ENCODE assay signal across 9 mouse cellular contexts in genomic region chr19:46875790-46876189, GRCm38 (mm10).
DNase-seq lines count a peak whose midpoint lies in the region; ATAC-seq and TF ChIP-seq lines count a peak whose summit lies in the region.
"Had no signal": no experiment of that assay in that cellular context is flagged by ENCODE, and none has a peak within 500 bp of the region (broad histone marks: within the 10 kb centered on the region; RNA-seq: fewer than 3 reads in every experiment).

No protein-coding gene starts in this region.

- H3K27ac ChIP-seq in MEL (ENCODE audit: control insufficient read depth, low read depth, low read length), result no peak overlapping the region
- H3K27ac ChIP-seq in forebrain, postnatal 0 days (ENCODE audit: low read depth, low read length), result no peak overlapping the region
- H3K27ac ChIP-seq in hindbrain, embryonic 11.5 days (ENCODE audit: low read depth, low read length), result no peak overlapping the region
- H3K27ac ChIP-seq: macrophage had no signal

- WGBS in forebrain, postnatal 0 days, result 41% methylated on average over 12 of the region's 12 CpGs
- 43% methylated on average over 12 of the region's 12 CpGs for WGBS in hindbrain, embryonic 11.5 days

- ATAC-seq in cerebellum, adult (ENCODE audit: insufficient number of reproducible peaks, low FRiP score, low TSS enrichment), result peak; percentile 49; the same call in 1 of the 2 replicates
- ATAC-seq in forebrain, postnatal 0 days, result peak; percentile 73
- peak; percentile 63; the same call in 1 of the 2 replicates for ATAC-seq in hindbrain, embryonic 11.5 days (ENCODE audit: low FRiP score)

- no peak for TF ChIP-seq POLR2A in MEL (IDR thresholded peaks at IDR 0.05; ENCODE audit: control insufficient read depth in 1 of 2, insufficient read depth in 1 of 2, low read depth in 1 of 2, low read length in 2 of 2, poor library complexity in 1 of 2)

- H3K4me3 ChIP-seq in MEL (ENCODE audit: control insufficient read depth in 1 of 2, insufficient read depth in 1 of 2, low read depth in 2 of 2, low read length in 2 of 2), result no peak overlapping the region
- no peak overlapping the region for H3K4me3 ChIP-seq in forebrain, postnatal 0 days (ENCODE audit: low read depth, low read length)
- no peak overlapping the region for H3K4me3 ChIP-seq in hindbrain, embryonic 11.5 days (ENCODE audit: low read depth, low read length)

- no peaks in the 10 kb centered on the region for H3K9me3 ChIP-seq in MEL (replicated peaks; ENCODE audit: insufficient read depth, low read length)
- no peaks in the 10 kb centered on the region for H3K9me3 ChIP-seq in forebrain, postnatal 0 days (ENCODE audit: low read length)
- no peaks in the 10 kb centered on the region for H3K9me3 ChIP-seq in hindbrain, embryonic 11.5 days (ENCODE audit: control insufficient read depth, low read length)

- no peaks in the 10 kb centered on the region for H3K27me3 ChIP-seq in MEL (ENCODE audit: control insufficient read depth in 1 of 2, insufficient read depth in 2 of 2, low read length in 2 of 2)
- no peaks in the 10 kb centered on the region for H3K27me3 ChIP-seq in forebrain, postnatal 0 days (ENCODE audit: insufficient read depth, low read length)
- no peaks in the 10 kb centered on the region for H3K27me3 ChIP-seq in hindbrain, embryonic 11.5 days (ENCODE audit: control insufficient read depth, insufficient read depth, low read length)

- H3K36me3 ChIP-seq in MEL (ENCODE audit: control insufficient read depth in 1 of 2, insufficient read depth in 2 of 2, low read length in 2 of 2), result no peaks in the 10 kb centered on the region
- peaks cover 12% of the 10 kb centered on the region; the same call in 1 of the 2 replicates for H3K36me3 ChIP-seq in forebrain, postnatal 0 days (ENCODE audit: insufficient read depth)
- H3K36me3 ChIP-seq in hindbrain, embryonic 11.5 days (ENCODE audit: control insufficient read depth, insufficient read depth, low read length), result no peaks in the 10 kb centered on the region

- H3K4me1 ChIP-seq in MEL (ENCODE audit: control insufficient read depth in 1 of 2, insufficient read depth in 2 of 2, low read length in 2 of 2), result no peaks in the 10 kb centered on the region
- no peaks in the 10 kb centered on the region for H3K4me1 ChIP-seq in forebrain, postnatal 0 days (ENCODE audit: insufficient read depth)
- H3K4me1 ChIP-seq in hindbrain, embryonic 11.5 days (replicated peaks; ENCODE audit: control insufficient read depth, insufficient read depth, low read length), result no peaks in the 10 kb centered on the region

- no peak overlapping the region for H3K9ac ChIP-seq in MEL (ENCODE audit: control insufficient read depth, low read depth, low read length, poor library complexity, severe bottlenecking)
- no peak overlapping the region for H3K9ac ChIP-seq in forebrain, postnatal 0 days
- H3K9ac ChIP-seq in hindbrain, embryonic 11.5 days (ENCODE audit: low read depth, low read length), result no peak overlapping the region

- peak; percentile 97 to 99 (median 98) for TF ChIP-seq CTCF in MEL (IDR thresholded peaks at IDR 0.05 in 2 of 3, conservative IDR thresholded peaks at IDR 0.05 in 1 of 3; ENCODE audit: control insufficient read depth in 1 of 3, insufficient read depth in 1 of 3, low read depth in 2 of 3, low read length in 3 of 3, poor library complexity in 1 of 3, severe bottlenecking in 1 of 3)
- peak; percentile 87 for TF ChIP-seq CTCF in forebrain, postnatal 0 days (IDR thresholded peaks at IDR 0.05; ENCODE audit: low read depth)

- TF ChIP-seq RAD21 in MEL (IDR thresholded peaks at IDR 0.05; ENCODE audit: low read depth, low read length), result peak; percentile 96

- peak in 1 of 2 experiments; percentile 10; a peak in 1 of 4 replicates for TF ChIP-seq EP300 in MEL (IDR thresholded peaks at IDR 0.05; ENCODE audit: low read depth in 1 of 2, low read length in 2 of 2)

- H3K79me2 ChIP-seq in MEL (ENCODE audit: control insufficient read depth, insufficient read depth, low read length, poor library complexity), result no peaks in the 10 kb centered on the region

- no peak overlapping the region for H3K4me2 ChIP-seq in forebrain, postnatal 0 days (ENCODE audit: low read depth)
- no peak overlapping the region for H3K4me2 ChIP-seq in hindbrain, embryonic 11.5 days (replicated peaks; ENCODE audit: low read depth, low read length)

- DNase-seq in MEL (ENCODE audit: low read depth, low spot score), result peak; percentile 92
- DNase-seq in forebrain, postnatal 0 days, result peak; percentile 83
- peak; percentile 88 for DNase-seq in hindbrain, embryonic 11.5 days (ENCODE audit: low spot score)
- peak; percentile 75 to 86 for DNase-seq in layer of hippocampus, postnatal 14 days (ENCODE audit: low spot score in 2 of 2)
- DNase-seq in lung, postnatal 36 days, result peak; percentile 94
- DNase-seq in retina, postnatal 7 days (ENCODE audit: low read depth, low spot score), result peak; percentile 56
- DNase-seq in urinary bladder, adult 18-20 months (ENCODE audit: low spot score in 2 of 2), result peak; percentile 66 to 83

TF ChIP-seq in MEL, 35 proteins besides CTCF, POLR2A, EP300 and RAD21:
- no peak for TF ChIP-seq E2F4 (IDR thresholded peaks at IDR 0.05; ENCODE audit: borderline replicate concordance, low read depth, low read length)
- no peak for TF ChIP-seq ETS1 (IDR thresholded peaks at IDR 0.05; ENCODE audit: low read depth, low read length)
- TF ChIP-seq MAX (IDR thresholded peaks at IDR 0.05; ENCODE audit: low read length), result no peak
- no peak for TF ChIP-seq GABPA (IDR thresholded peaks at IDR 0.05; ENCODE audit: low read depth, low read length)
- TF ChIP-seq ZC3H11A (IDR thresholded peaks at IDR 0.05; ENCODE audit: low read depth, low read length), result peak; percentile 99
- TF ChIP-seq MEF2A (IDR thresholded peaks at IDR 0.05; ENCODE audit: extremely low read depth, insufficient replicate concordance, low read depth, low read length, poor library complexity, severe bottlenecking), result no peak
- TF ChIP-seq TBP (IDR thresholded peaks at IDR 0.05; ENCODE audit: low read depth, low read length), result no peak
- peak; percentile 52; the same call in 1 of the 2 replicates for TF ChIP-seq ZNF384 (IDR thresholded peaks at IDR 0.05; ENCODE audit: low read depth, low read length)
- TF ChIP-seq SMC3 (IDR thresholded peaks at IDR 0.05; ENCODE audit: low read depth, low read length), result peak; percentile 100
- TF ChIP-seq MAFK (IDR thresholded peaks at IDR 0.05; ENCODE audit: borderline replicate concordance, low read depth, low read length), result no peak
- peak; percentile 73; the same call in 1 of the 2 replicates for TF ChIP-seq MAZ (IDR thresholded peaks at IDR 0.05; ENCODE audit: low read depth, low read length)
- TF ChIP-seq ZMIZ1 (IDR thresholded peaks at IDR 0.05; ENCODE audit: low read depth, low read length), result no peak
- TF ChIP-seq JUND (IDR thresholded peaks at IDR 0.05; ENCODE audit: low read depth, low read length), result no peak
- no peak for TF ChIP-seq USF2 (IDR thresholded peaks at IDR 0.05; ENCODE audit: borderline replicate concordance in 1 of 2, insufficient read depth in 1 of 2, low read depth in 1 of 2, low read length in 2 of 2)
- no peak for TF ChIP-seq GATA1 (IDR thresholded peaks at IDR 0.05; ENCODE audit: low read depth, low read length)
- TF ChIP-seq MYC (IDR thresholded peaks at IDR 0.05; ENCODE audit: low read depth, low read length), result 0 out of 2 replicates have a peak, but pooled peaks have one; percentile 28
- TF ChIP-seq SIN3A (IDR thresholded peaks at IDR 0.05; ENCODE audit: low read length), result peak; percentile 77; the same call in 1 of the 2 replicates
- no peak for TF ChIP-seq TAL1 (IDR thresholded peaks at IDR 0.05; ENCODE audit: low read length)
- TF ChIP-seq RCOR1 (IDR thresholded peaks at IDR 0.05; ENCODE audit: low read depth, low read length), result no peak
- no peak for TF ChIP-seq ELF1 (IDR thresholded peaks at IDR 0.05; ENCODE audit: low read depth, low read length)
- TF ChIP-seq UBTF (IDR thresholded peaks at IDR 0.05; ENCODE audit: borderline replicate concordance, insufficient read depth, low read depth, low read length), result no peak
- no peak for TF ChIP-seq POLR2AphosphoS2 (IDR thresholded peaks at IDR 0.05; ENCODE audit: low read length)
- no peak for TF ChIP-seq MYB (IDR thresholded peaks at IDR 0.05; ENCODE audit: low read depth, low read length)
- no peak for TF ChIP-seq NELFE (IDR thresholded peaks at IDR 0.05; ENCODE audit: low read depth, low read length)
- TF ChIP-seq CHD2 (IDR thresholded peaks at IDR 0.05; ENCODE audit: low read length), result no peak
- TF ChIP-seq KAT2A (conservative IDR thresholded peaks at IDR 0.05; ENCODE audit: low read depth, low read length), result no peak
- no peak for TF ChIP-seq NRF1 (IDR thresholded peaks at IDR 0.05; ENCODE audit: insufficient read depth, low read depth, low read length, poor library complexity, severe bottlenecking)
- TF ChIP-seq HCFC1 (IDR thresholded peaks at IDR 0.05; ENCODE audit: low read depth, low read length), result no peak
- TF ChIP-seq MXI1 (IDR thresholded peaks at IDR 0.05; ENCODE audit: low read depth, low read length), result peak; percentile 27; the same call in 1 of the 2 replicates
- peak; percentile 19; the same call in 1 of the 2 replicates for TF ChIP-seq TCF12 (IDR thresholded peaks at IDR 0.05; ENCODE audit: low read depth, low read length)
- TF ChIP-seq POLR2AphosphoS5 (IDR thresholded peaks at IDR 0.05; ENCODE audit: borderline replicate concordance, low read depth, low read length), result no peak
- no peak for TF ChIP-seq CHD1 (IDR thresholded peaks at IDR 0.05; ENCODE audit: low read depth, low read length)
- no peak for TF ChIP-seq ZKSCAN1 (IDR thresholded peaks at IDR 0.05; ENCODE audit: low read depth, low read length)
- TF ChIP-seq BHLHE40 (IDR thresholded peaks at IDR 0.05; ENCODE audit: borderline replicate concordance, low read depth, low read length), result 0 out of 2 replicates have a peak, but pooled peaks have one; percentile 23
- TF ChIP-seq USF1 (IDR thresholded peaks at IDR 0.05; ENCODE audit: low read depth, low read length), result no peak
